Mouse (Mus musculus) thymus, adult 2 months (tissue): ENCODE data around the gene Mcfd2.

Source experiments
- CTCF ChIP-seq: fragments of 200-500 bp; IDR thresholded peaks from 2 replicates; pipeline ENCODE4 v1.5.1; 2012; ENCODE audit warnings: mild to moderate bottlenecking, control low read depth, low read length, moderate library complexity, borderline replicate concordance; ENCODE audit not compliant: control insufficient read depth, poor library complexity, insufficient read depth; ENCODE audit errors: extremely low read depth
- POLR2A ChIP-seq: fragments of 200-500 bp; IDR thresholded peaks from 2 replicates; pipeline ENCODE4 v1.6.1; 2012; ENCODE audit warnings: mild to moderate bottlenecking, low read length, control low read depth, moderate library complexity; ENCODE audit not compliant: control insufficient read depth, poor library complexity, insufficient read depth; ENCODE audit errors: extremely low read depth

GRCm38 (mm10) chr17:87269454-87269853, 3.7 kb upstream of the Mcfd2 start:
- no peak for TF ChIP-seq CTCF
- no peak for TF ChIP-seq POLR2A
